Mouse (Mus musculus) 3T3-L1 (cell line): Measurements from ENCODE around the gene Plcb4.
"Not testable (repeated sequence)": the region's sequence is repeated elsewhere in the genome, so short reads cannot be mapped to it uniquely, and the experiment has no call there.

ENCODE experiments used
- DNase-seq: peaks from one replicate; pipeline ENCODE4 v3.0.0-alpha.2; 2015; ENCODE audit warnings: low read depth, low spot score

The Plcb4 gene

GRCm38 (mm10) chr2:135887805-135888204 lies 229.0 kb downstream of the Plcb4 start:
- no peak for DNase-seq

GRCm38 (mm10) chr2:135888206-135888605 lies 229.4 kb downstream of the Plcb4 start:
- peak; percentile 73 for DNase-seq

- no peak for DNase-seq
These were observed 230.0 kb downstream of the Plcb4 start for GRCm38 (mm10) chr2:135888767-135889166.

DNA sequence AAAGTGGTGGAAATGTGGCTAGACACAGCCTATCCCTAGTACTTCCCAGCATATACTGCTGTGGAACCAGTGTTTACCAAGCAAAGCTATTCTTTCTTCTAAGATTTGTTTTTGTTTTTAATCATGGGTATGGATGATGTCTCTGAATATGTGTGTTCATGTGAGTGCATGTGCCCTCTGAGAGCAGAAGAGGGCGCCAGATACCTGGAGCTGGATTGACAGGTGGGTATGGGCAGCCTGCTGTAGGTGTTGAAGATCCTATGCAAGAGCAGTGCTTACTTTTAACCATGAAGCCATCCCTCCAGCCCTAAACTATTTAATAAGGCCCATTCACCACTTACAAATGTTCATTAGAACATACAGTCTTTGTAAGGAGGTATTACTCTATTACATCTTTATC lies 231.3 kb downstream of the Plcb4 start:
- DNase-seq, result no peak

GRCm38 (mm10) chr2:135891097-135891496 lies 232.3 kb downstream of the Plcb4 start:
- DNase-seq, result no peak

- DNase-seq, result no peak
These were observed 232.9 kb downstream of the Plcb4 start for GRCm38 (mm10) chr2:135891686-135892085.

GRCm38 (mm10) chr2:135894582-135894981 lies 235.8 kb downstream of the Plcb4 start:
- no peak for DNase-seq

GRCm38 (mm10) chr2:135898025-135898424 lies 239.2 kb downstream of the Plcb4 start:
- DNase-seq, result no peak

- not testable (repeated sequence) for DNase-seq
These were observed 241.1 kb downstream of the Plcb4 start for GRCm38 (mm10) chr2:135899931-135900330.

GRCm38 (mm10) chr2:135901015-135901414 lies 242.2 kb downstream of the Plcb4 start:
- DNase-seq, result no peak

- DNase-seq, result no peak
These were observed 245.5 kb downstream of the Plcb4 start for GRCm38 (mm10) chr2:135904262-135904661.

DNA sequence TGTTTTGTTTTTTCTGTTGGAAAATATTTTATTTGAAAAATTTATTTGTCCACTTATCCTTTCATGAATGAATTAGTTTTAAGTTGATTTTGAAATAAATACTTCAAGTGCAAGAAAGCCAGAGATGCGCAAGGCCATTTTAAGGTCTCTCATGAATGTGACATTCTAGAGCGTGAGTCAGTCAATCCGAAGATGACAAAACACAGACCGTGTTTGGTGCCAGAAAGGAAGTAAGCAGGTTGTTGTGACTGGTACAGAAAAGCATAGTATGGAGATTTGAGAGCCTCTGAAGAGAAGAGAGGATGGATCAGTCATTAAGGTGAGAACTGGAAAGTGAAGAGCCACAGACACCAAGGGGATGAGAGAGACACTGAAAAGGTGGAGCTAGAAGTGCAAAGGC lies 246.0 kb downstream of the Plcb4 start:
- no peak for DNase-seq

DNA sequence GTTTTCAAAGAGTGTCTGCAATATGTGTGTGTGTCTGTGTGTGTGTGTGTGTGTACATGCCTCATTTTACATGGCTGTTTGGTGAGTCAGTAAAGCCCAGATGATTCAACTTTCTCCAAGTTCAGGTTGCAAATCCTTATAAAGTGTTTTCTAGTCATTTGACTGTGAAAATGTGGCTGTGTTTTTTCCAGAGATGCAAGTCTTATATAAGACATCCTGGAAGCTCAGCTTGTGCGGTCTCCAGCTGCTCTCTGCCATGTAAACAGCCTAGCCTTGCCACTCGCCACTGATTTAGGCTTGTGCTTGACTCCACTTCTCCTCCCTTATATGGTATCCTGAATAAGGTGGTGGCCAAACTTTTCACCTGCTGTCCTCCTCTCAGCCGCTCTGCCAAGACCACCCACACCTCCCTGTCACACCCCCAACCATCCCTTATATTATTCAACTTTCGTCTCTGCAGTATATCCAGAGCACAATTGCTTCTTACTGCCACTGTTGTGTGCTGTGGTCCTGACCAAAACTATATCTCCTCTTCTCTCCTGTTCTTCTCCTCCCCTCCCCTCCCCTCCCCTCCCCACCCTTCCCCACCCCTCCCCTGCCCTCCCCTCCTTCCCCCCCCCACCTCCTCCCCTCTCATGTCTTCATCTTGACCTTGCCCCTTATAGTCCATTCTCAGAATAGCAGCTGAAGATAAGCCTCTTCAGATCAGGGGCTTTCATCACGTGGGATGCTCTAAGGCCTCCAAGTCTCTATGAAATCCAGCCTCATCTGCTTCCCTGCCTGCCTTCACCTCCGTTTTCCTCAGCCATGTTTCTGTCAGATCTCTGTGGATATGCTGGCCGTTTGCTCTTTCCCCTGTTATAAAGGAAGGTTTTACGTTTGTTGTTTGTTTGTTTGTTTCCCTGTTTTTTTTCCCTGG lies 255.8 kb downstream of the Plcb4 start:
- peak; percentile 52 for DNase-seq

GRCm38 (mm10) chr2:135915928-135916327 lies 257.1 kb downstream of the Plcb4 start:
- DNase-seq, result no peak

DNA sequence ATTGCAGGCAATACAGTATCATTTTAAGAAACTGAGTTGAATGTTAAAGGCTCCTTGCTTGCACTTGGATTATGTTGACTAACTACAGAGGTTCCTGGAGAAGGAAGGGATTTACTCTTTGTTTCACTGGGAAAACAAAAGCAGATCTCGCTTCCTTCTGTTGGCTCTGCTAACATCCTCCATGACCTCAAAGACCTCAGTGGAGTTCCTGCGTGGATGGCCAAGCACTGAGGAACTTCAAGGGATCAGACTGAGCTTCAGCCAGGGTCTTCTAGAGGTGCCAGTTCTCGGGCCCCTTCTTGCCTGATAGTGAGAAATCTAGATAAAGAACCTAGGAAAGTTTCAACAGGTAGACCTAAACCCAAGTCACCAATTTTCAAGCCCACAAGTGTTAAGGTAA lies 258.2 kb downstream of the Plcb4 start:
- no peak for DNase-seq

GRCm38 (mm10) chr2:135918116-135918515 lies 259.3 kb downstream of the Plcb4 start:
- DNase-seq, result no peak

DNA sequence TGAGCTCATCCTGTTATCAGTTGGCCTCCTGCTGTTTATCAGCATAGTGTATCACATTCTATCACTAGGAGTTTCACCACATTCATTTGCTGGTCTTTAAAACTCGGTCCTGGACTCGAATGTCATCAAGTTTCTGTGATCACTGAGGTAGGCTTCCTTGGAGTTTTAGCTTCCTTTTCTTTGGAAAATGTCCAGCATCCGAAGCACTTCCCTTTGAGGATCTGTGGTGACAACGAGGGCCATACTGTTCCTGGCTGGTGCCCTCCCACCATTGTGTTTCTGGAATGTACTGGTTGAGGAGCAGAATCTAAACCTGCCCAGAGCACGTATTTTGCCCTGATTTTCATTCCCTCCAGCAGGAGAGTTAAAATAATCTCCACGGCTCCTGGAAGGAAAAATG lies 260.8 kb downstream of the Plcb4 start:
- no peak for DNase-seq

GRCm38 (mm10) chr2:135926660-135927343 lies 268.0 kb downstream of the Plcb4 start:
- DNase-seq, result peak; percentile 89

DNA sequence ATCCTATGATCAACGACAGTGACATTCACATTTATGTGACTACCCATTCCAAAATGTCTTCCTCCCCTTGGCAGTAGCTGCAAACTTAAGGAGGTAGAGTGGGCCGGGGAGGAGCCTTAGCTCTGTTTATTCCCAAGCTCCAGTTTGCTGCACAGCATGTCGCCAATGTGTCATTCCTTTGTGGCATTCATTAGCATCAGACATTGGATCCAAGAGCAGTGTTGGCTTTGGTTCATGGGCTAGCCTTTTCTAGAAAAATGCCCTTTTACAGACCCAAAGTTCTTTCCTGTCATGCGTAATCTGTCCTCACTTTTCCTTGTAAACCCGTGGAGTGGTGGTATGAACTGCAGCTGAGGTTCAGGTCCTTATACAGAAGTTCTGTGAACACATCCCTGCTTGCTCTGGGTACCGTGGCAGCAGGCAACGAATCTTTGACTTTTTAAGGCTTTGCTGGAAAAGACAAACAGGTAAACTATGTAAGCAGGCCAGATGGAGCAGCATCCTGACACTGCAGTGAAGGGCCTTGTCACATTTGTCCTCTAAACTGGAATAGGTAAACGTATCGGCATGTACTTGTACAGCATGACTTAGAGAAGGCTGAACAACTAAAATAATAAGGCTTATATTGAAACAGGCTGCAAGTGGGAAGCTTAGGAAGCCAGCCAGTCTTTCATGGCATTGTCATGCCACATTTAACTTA lies 270.4 kb downstream of the Plcb4 start:
- no peak for DNase-seq

DNA sequence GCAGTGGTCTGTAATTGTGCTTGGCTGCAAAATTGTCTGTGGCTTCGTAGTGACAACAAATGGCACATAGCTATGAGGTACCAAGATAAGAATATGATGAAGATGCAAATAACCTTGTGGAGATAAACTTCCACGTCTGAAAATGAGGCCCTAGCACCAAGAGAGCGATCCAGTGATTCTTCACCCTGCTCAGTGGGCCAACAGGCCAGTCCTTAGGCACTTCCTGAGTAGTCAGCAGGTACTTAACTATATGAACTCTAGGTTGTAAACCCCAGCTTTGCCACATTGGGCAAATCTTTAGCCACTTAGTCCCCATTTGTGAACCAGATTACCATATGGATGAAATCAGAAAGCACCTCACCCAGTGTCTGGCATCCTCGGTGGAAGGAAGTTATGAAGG lies 271.9 kb downstream of the Plcb4 start:
- no peak for DNase-seq

DNA sequence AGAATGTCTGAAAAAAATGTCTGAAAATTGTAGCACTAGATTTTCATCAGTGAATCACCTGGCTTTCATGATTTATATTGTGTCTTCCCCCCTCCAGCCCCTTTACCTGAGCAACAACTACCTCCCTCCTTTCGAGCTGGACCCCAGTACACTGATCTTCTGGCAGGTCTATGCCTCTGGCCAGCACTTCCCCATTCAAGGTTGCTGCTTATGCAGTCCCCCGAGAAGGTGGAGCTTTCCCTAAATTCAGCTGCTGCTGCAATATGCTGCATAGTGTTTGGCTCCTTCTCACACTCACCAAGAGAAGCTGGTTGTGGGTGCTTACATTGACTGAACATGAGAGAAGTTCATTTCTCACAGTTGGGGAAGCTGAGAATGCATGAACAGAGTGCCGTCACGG lies 273.8 kb downstream of the Plcb4 start:
- DNase-seq, result no peak

DNA sequence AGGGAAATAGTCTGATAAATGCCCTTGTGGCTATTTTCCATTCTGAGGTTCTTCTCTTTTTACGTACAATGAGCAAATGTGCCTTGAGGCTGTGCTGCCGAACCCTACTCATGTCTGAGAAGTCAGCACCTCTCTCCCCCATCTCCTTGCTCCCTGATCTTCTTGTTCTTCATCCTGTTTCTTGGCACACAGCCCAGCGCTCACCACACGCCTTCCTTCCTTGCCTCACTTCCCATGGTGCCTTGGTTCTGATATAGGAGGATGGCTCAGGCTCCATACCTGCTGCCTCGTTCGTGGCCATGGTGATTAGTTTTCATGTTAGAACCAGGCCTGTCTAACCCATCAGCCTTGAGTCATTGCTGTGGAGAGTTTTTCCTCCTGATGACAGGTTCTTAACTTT lies 277.6 kb downstream of the Plcb4 start:
- DNase-seq, result no peak
